Mouse (Mus musculus): ENCODE results near the gene Frmd5.
"Not testable (repeated sequence)": the region's sequence is repeated elsewhere in the genome, so short reads cannot be mapped to it uniquely, and the experiment has no call there.

The Frmd5 gene

DNA sequence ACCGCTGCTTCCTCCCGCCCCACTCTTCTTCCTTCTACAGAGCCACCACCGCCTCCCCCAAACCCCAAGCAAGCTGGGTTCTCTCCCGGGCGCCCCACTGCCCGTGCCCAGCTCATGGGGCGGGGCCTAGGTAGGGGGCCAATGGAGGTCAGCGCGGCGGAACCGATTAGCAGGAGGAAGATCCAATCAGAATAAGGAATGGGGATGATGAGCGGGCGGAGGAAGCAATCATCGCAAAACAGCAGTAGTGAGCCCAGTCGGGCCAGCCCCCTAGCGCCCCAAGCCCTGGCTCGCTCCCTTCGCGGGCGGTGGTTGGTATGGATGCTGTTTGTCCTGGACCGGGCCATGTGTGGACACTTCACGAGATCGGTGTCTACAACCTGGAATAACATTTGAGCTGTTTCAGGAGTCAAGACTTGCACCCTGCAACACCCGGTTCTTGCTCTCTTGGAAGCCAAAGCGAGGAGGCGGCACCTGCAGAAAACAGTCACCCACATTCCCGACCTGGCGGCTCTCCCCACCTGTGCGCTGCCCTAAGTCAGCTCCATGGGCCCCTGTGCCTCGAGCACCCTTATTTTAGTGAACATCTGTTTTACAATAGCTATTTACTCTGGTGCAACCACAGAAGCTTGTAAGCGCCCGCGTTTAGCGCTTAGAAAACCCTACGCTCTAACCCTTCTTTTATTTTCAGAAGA is at the start of gene Frmd5:
Gene Frmd5 (minus strand): TSS at position 129 of the 695 bp plus-strand sequence.
- in situ Hi-C loops (cut with MboI; ENCODE audit: low sequenced_read_pairs): no loop called here

DNA sequence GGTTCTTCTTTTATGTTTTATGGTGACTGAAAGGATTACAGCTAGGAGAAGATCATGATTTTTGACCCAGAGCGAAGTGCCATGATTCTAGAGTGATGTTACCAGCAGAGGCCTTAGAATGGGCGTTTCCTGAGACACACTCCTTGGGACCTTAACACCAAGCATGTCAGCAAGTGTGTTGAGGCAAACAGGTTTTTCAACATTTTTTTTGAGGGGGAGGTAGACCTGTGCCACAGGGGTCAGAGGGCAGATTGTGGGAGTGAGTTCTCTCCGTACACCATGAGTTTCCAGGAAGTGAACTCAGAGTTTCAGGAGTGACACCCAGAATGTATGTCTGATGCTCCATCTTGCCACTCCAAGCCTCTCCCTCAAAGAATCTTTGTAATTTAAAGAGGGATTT is 47.1 kb upstream of the Frmd5 start:
- in situ Hi-C loops (cut with MboI; ENCODE audit: low sequenced_read_pairs): no loop called here

DNA sequence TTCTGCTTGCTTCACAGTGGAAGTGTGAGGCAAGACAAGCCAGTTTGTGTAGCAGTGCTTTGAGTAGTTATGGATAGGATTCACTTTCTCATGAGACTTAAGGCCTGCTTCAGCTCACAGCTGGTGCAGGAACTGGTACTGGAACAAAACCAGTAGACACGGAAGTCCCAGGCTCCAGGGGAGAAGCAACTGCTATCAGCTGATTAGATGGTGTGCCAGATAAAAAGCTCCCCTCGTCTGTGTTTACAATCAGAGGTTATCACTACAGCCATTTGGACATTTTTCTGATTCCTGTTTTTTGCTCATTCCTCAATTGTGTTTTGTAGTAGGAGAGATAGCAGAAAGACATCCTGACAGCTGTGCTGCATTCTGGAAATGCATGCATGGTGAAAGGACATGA is 45.2 kb upstream of the Frmd5 start:
- in situ Hi-C loops (cut with MboI; ENCODE audit: low sequenced_read_pairs): no loop called here

GRCm38 (mm10) chr2:121846050-121846449 is 39.2 kb upstream of the Frmd5 start:
- in situ Hi-C loops (cut with MboI; ENCODE audit: low sequenced_read_pairs): no loop called here

DNA sequence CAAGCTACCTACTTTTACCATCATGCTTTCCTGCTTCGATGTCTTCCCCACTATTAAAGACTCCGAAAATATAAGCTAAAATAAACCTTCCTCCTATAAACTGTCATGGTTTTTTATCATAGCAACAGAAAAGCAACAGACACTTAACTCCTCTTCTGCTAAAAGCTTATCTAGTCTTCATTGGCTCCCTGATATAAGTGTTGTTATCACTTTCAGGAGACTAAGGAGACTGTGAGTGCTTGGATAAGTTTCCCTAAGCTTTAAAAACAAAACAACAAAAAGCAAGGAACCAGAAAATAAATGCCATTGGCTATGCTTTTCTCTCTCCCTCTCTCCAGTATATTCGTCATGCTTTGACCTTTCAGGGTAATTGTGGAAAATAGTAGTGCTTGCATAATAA is 35.4 kb upstream of the Frmd5 start:
- in situ Hi-C loops (cut with MboI; ENCODE audit: low sequenced_read_pairs): no loop called here

- in situ Hi-C loops (cut with MboI; ENCODE audit: low sequenced_read_pairs): no loop called here
These were observed 34.6 kb upstream of the Frmd5 start for GRCm38 (mm10) chr2:121841453-121841852.

DNA sequence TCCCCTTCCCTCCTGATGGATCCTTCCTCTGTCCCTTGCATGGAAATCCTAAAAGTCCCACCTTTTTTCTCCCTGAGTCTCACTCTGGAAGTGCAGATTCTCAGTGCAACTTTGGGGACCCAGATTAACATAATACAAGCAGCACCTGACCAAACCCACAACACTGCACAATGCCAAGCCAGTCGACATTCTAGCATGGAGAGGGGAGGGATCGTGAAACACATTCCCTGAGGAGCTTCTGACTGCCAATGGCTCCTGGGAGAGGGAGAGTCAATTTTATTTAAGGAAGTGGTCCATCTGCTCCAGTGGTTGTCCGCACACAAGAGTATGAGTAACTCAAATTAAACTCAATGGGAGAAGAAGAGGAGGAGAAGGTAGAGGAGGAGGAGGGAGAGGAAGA is 28.0 kb upstream of the Frmd5 start:
- in situ Hi-C loops (cut with MboI; ENCODE audit: low sequenced_read_pairs): loop anchor here (10.0 kb wide), 1 partner anchor 260 kb away; no protein-coding TSS in a partner anchor

DNA sequence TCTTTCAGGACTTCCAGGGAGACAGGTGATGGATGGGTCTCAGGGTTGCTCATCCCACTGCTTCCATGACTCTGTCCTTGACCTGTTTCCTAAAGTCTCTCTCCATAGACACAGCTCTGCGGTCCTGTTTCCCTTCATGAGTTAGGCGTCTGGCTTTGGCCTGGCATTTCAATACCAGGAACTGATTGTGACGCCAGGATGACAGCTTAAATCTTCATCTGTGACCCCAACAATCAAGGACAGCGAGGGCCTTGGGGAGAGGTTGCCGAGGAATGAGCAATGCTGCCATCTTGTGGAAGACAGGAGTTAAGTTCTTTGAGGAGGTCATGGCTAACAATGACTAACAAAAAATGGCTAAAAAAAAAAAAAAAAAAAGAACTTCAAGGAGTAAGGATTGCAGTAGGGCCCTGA is 25.6 kb upstream of the Frmd5 start:
- in situ Hi-C loops (cut with MboI; ENCODE audit: low sequenced_read_pairs): loop anchor here (10.0 kb wide), 1 partner anchor 258 kb away; no protein-coding TSS in a partner anchor

- in situ Hi-C loops (cut with MboI; ENCODE audit: low sequenced_read_pairs): no loop called here
These were observed 21.5 kb upstream of the Frmd5 start for GRCm38 (mm10) chr2:121828411-121828810.

GRCm38 (mm10) chr2:121826189-121826588 is 19.3 kb upstream of the Frmd5 start:
- in situ Hi-C loops (cut with MboI; ENCODE audit: low sequenced_read_pairs): no loop called here

GRCm38 (mm10) chr2:121824653-121825052 is 17.8 kb upstream of the Frmd5 start:
- in situ Hi-C loops (cut with MboI; ENCODE audit: low sequenced_read_pairs): no loop called here

DNA sequence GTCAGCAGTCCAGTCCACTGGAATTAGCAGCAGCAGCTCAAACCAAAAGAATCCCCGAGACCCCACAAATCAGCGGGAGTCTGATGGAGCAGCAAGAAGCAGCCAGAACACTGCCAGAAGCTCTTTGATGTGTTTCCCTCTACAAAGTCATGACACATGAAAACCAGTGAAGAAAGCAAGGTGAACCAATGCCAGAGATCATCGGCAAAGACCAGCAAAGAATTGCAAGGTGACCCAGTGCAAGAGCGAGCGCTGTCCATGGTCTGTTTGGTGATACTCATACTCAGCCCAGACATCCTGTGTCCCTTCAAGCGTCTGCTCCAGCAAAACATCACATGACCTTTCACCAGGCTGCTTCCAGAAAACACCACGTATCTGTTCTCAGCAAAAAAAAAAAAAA is 14.9 kb upstream of the Frmd5 start:
- in situ Hi-C loops (cut with MboI; ENCODE audit: low sequenced_read_pairs): no loop called here

GRCm38 (mm10) chr2:121810876-121811275 is 4.0 kb upstream of the Frmd5 start:
- in situ Hi-C loops (cut with MboI; ENCODE audit: low sequenced_read_pairs): not testable (repeated sequence)

DNA sequence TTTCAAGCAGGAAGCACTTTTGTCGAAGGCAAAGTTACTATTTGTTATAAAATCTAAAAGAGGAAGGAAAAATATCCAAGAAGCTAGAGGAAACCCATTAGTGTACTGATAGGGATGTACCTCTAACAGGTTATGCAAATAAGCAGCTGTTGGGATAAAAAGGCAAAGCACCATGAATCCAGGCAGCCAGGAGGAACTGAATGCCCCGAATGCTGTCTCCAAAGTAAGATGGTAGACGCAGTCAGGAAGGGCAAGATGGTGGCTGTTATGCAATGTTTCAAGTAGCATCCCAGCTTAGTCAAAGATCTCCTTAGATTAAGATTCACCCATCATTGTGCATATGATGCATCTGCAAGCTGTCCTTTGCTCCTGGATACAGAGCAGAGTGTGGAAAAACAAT is 2.2 kb upstream of the Frmd5 start:
- in situ Hi-C loops (cut with MboI; ENCODE audit: low sequenced_read_pairs): no loop called here

GRCm38 (mm10) chr2:121806171-121806943 is 530 bp downstream of the Frmd5 start:
- in situ Hi-C loops (cut with MboI; ENCODE audit: low sequenced_read_pairs): no loop called here

- in situ Hi-C loops (cut with MboI; ENCODE audit: low sequenced_read_pairs): no loop called here
These were observed 7.8 kb downstream of the Frmd5 start for GRCm38 (mm10) chr2:121799051-121799450.

GRCm38 (mm10) chr2:121795995-121796394 is 10.9 kb downstream of the Frmd5 start:
- in situ Hi-C loops (cut with MboI; ENCODE audit: low sequenced_read_pairs): no loop called here

DNA sequence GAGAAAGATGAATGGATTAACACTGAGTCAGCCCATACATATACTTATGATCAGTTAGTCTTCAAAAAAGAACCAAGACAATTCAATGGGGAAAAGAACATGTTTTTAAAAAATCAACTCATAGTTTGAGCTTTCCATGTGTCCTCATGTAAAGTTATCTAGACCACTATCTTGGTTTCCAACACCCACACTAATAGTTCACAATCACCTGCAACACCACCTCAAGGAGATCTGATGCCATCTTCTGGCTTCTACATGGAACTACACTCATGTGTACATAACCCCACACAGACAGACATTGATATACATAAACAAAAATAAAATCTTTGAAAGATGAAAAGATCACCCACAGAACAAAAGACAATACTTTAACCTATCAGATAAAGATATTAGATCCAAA is 17.1 kb downstream of the Frmd5 start:
- in situ Hi-C loops (cut with MboI; ENCODE audit: low sequenced_read_pairs): no loop called here

GRCm38 (mm10) chr2:121788415-121788814 is 18.5 kb downstream of the Frmd5 start:
- in situ Hi-C loops (cut with MboI; ENCODE audit: low sequenced_read_pairs): no loop called here

DNA sequence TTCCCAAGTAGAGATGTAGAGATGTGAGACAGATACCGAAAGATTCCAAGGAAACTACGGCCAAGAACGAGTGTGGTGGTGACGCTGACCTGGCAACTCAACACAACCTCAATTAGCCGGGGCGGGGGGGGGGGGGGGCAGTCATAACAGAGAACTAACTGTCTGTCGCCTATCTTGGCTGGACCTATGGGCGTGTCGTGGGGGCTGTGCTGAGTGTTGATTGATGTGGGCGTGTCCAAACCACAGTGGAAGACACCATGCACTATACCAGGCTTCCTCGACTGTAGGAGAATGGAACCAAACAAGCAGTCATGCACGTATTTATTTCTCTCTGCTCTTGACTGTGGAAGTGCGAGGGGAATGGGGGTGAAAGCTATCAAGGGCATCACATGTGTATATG is 19.1 kb downstream of the Frmd5 start:
- in situ Hi-C loops (cut with MboI; ENCODE audit: low sequenced_read_pairs): no loop called here

- in situ Hi-C loops (cut with MboI; ENCODE audit: low sequenced_read_pairs): no loop called here
These were observed 19.6 kb downstream of the Frmd5 start for GRCm38 (mm10) chr2:121787271-121787670.

- in situ Hi-C loops (cut with MboI; ENCODE audit: low sequenced_read_pairs): no loop called here
These were observed 30.7 kb downstream of the Frmd5 start for GRCm38 (mm10) chr2:121776219-121776618.

All from CH12F3 (cell line).